In the genomic region with DNA sequence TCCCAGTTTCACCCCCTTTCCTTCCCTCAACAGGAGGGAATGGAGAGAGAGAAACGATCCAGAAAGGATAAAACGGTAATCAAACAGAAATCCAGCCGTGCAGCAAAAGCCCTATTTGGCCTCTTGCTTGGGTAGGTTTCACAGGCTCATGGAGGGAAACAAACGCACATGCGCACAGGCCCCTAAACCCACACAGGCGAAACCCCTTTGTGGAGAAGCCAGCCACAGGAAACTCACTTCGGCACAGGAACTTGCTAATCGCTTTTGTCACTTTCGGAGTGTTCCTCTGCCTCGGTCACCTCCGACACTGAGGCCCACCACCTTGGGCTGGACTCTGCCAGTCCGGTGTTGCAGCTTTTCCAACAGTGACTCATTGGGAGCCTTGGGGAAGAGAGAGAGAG, we compare ENCODE assay signal across 8 mouse cellular contexts. TPM values are rescaled to one million over a fixed set of nuclear protein-coding genes. Genes with fewer than 3 reads are reported as not detected.
DNase-seq lines count a peak whose midpoint lies in the region; ATAC-seq lines count a peak whose summit lies in the region.

No protein-coding gene starts in this region.

- H3K9me3 ChIP-seq in kidney, embryonic 16.5 days (ENCODE audit: low read length), result no peaks in the 10 kb centered on the region
- no peaks in the 10 kb centered on the region for H3K9me3 ChIP-seq in liver, embryonic 12.5 days (replicated peaks)
- 0 out of 2 replicates have a peak, but pooled peaks cover 4% of the 10 kb centered on the region for H3K9me3 ChIP-seq in midbrain, embryonic 10.5 days (replicated peaks)

- H3K27ac ChIP-seq in kidney, embryonic 16.5 days (ENCODE audit: low read length), result no peak overlapping the region
- H3K27ac ChIP-seq in liver, embryonic 12.5 days, result no peak overlapping the region
- H3K27ac ChIP-seq in midbrain, embryonic 10.5 days (replicated peaks), result no peak overlapping the region

- H3K4me3 ChIP-seq in kidney, embryonic 16.5 days (ENCODE audit: low read length), result no peak overlapping the region
- H3K4me3 ChIP-seq in liver, embryonic 12.5 days, result peak overlapping the region; percentile 33
- H3K4me3 ChIP-seq in midbrain, embryonic 10.5 days, result no peak overlapping the region

- 61% methylated on average over 12 of the region's 12 CpGs for WGBS in kidney, embryonic 16.5 days
- 33% methylated on average over 12 of the region's 12 CpGs for WGBS in liver, embryonic 12.5 days (ENCODE audit: insufficient replicate concordance)
- 86% methylated on average over 12 of the region's 12 CpGs for WGBS in midbrain, embryonic 10.5 days

- peaks cover 7% of the 10 kb centered on the region for H3K4me1 ChIP-seq in kidney, embryonic 16.5 days (ENCODE audit: insufficient read depth, low read length)
- peaks cover 16% of the 10 kb centered on the region for H3K4me1 ChIP-seq in liver, embryonic 12.5 days
- 0 out of 2 replicates have a peak, but pooled peaks cover 4% of the 10 kb centered on the region for H3K4me1 ChIP-seq in midbrain, embryonic 10.5 days

- no peak for ATAC-seq in kidney, embryonic 16.5 days (ENCODE audit: low FRiP score, low TSS enrichment)
- peak; percentile 35 for ATAC-seq in erythroblast, adult 5-6 weeks (replicated peaks; ENCODE audit: low FRiP score, poor library complexity, severe bottlenecking)
- ATAC-seq in liver, embryonic 12.5 days, result no peak

- H3K27me3 ChIP-seq in kidney, embryonic 16.5 days (ENCODE audit: insufficient read depth, low read length), result no peaks in the 10 kb centered on the region
- H3K27me3 ChIP-seq in liver, embryonic 12.5 days (replicated peaks), result no peaks in the 10 kb centered on the region
- no peaks in the 10 kb centered on the region for H3K27me3 ChIP-seq in midbrain, embryonic 10.5 days (ENCODE audit: low read depth, poor library complexity, severe bottlenecking)

- no peak overlapping the region for H3K4me2 ChIP-seq in kidney, embryonic 16.5 days (replicated peaks; ENCODE audit: low read depth, low read length)
- H3K4me2 ChIP-seq in liver, embryonic 12.5 days, result peak overlapping the region; percentile 45

- DNase-seq in kidney, adult 9 months, result peak; percentile 20
- peak; percentile 72 for DNase-seq in spleen, adult 12 weeks (ENCODE audit: low spot score)
- no peak for DNase-seq in midbrain, embryonic 10.5 days (ENCODE audit: low spot score)
- DNase-seq in cerebellum, adult 11-12 months, result no peak
- DNase-seq in right cerebral cortex, postnatal 36 days (ENCODE audit: low spot score in 2 of 2), result no peak

- no peak overlapping the region for H3K9ac ChIP-seq in kidney, embryonic 16.5 days (replicated peaks; ENCODE audit: low read length)
- H3K9ac ChIP-seq in liver, embryonic 12.5 days, result no peak overlapping the region

- no peaks in the 10 kb centered on the region for H3K36me3 ChIP-seq in kidney, embryonic 16.5 days (ENCODE audit: insufficient read depth, low read length)
- no peaks in the 10 kb centered on the region for H3K36me3 ChIP-seq in liver, embryonic 12.5 days
- H3K36me3 ChIP-seq in midbrain, embryonic 10.5 days, result no peaks in the 10 kb centered on the region

RNA-seq across cellular contexts. Expression of a gene that starts 2.3 kb away (rescaled TPM):
- 0.80 and 0.84 TPM in 2 replicates for polyA plus RNA-seq in kidney, embryonic 16.5 days (2015; fragmentation: Nextera tagmentation; extraction: Ambion mirVana)
- 2.1 and 2.5 TPM in 2 replicates for total RNA-seq in erythroblast, adult 5-6 weeks (2015; ENCODE audit: low replicate concordance)
- 1.0 and 3.3 TPM in 2 replicates for total RNA-seq in erythroblast, adult 5-6 weeks (2017; ENCODE audit: low replicate concordance)
- 2.1 and 2.5 TPM in 2 replicates for polyA plus RNA-seq in liver, embryonic 12.5 days (2016; fragmentation: Nextera tagmentation; extraction: Ambion mirVana)
- 0.22 and 0.27 TPM in 2 replicates for polyA plus RNA-seq in midbrain, embryonic 10.5 days (2016; fragmentation: Nextera tagmentation; extraction: Ambion mirVana)

Comparison
In these comparisons a context has a peak if more than half of its experiments do, and no peak if none do; other contexts are left out.
1. DNase-seq: peak in kidney, adult 9 months (single experiment) and spleen, adult 12 weeks (single experiment); none in midbrain, embryonic 10.5 days (single experiment), cerebellum, adult 11-12 months (single experiment) and right cerebral cortex, postnatal 36 days (0 of 2).